Mouse (Mus musculus) gastrocnemius, postnatal 25 days (tissue): ENCODE results near the gene Slk. TPM values are rescaled to one million over a fixed set of nuclear protein-coding genes. Genes with fewer than 3 reads are reported as not detected.
"Not testable (repeated sequence)": the region's sequence is repeated elsewhere in the genome, so short reads cannot be mapped to it uniquely, and the experiment has no call there.

Experiments
- DNase-seq: peaks from one replicate; pipeline ENCODE4 v3.0.0; 2022
- total RNA-seq, 2 experiments: library from RNA; stranded (reverse); gene quantifications; 1 replicate in 1 of 2; 2 replicates in 1 of 2; pipeline ENCODE4 v1.2.3; 2021

Slk gene
- total RNA-seq, 2 experiments from 2014 or later, result 25.0 to 27.9 TPM

- no peak for DNase-seq
Measured at GRCm38 (mm10) chr19:47570042-47570441, 9.4 kb upstream of the Slk start.

DNA sequence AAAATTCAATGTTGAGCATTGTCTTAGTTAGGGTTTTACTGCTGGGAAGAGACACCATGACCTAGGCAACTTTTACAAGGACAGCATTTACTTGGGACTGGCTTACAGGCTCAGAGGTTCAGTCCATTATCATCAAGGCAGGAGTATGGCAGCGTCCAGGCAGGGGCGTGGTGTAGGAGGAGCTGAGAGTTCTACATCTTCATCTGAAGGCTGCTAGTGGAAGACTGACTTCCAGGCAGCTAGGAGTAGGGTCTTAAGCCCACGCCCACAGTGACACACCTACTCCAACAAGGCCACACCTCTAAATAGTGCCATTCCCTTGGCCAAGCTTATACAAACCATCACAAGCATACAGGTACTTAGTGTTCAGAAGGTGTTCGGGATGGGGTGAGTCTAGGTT lies 7.5 kb upstream of the Slk start:
- not testable (repeated sequence) for DNase-seq

DNA sequence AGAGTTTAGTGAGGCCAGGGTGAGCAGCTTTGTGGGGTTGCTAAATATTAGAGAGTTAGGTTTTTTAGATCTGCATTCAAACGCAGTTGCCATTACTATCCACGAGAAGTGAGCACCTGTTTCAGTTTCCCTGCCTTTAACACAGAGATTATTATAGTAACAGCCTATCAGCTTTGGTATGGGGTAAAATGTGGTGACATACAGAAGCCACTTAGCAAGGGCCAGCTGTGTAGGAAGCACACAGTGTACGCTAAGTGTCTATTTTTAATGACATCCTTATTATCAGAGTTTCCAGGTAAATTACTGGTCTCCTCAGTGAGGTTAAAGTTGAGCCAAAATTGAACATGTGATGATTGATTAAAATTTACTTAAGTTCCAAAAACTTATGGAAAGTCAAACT lies 5.8 kb upstream of the Slk start:
- no peak for DNase-seq

DNA sequence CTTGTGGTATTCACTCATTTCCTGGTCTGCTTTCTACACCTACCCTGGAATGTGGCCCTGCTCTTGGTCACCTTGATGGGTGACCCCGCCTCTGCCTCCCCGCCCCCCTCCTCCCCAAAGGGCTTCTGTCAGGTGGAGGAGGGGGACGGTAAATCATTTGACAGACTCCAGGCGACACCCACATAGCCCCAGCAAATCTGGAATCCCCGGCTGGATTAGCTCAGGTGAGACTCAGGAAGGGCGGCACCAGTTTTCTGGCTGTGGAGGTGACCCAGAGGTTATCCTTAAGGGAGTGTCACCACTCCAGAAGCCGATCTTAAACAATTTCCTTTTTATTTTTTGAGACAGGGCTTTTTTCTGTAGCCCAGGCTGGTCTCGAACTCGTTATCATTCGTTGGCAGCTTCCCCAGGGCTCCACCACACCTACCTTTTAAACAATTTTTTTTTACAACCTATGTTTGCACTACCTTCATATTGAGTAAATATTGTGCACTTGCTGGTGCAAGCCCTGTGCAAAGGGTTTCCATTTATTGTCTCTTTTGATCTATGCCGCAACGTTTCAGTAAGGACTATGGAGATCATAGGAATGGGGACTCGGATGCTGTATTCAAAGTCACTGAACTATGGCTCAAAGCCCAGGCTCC lies 775 bp upstream of the Slk start:
- no peak for DNase-seq

DNA sequence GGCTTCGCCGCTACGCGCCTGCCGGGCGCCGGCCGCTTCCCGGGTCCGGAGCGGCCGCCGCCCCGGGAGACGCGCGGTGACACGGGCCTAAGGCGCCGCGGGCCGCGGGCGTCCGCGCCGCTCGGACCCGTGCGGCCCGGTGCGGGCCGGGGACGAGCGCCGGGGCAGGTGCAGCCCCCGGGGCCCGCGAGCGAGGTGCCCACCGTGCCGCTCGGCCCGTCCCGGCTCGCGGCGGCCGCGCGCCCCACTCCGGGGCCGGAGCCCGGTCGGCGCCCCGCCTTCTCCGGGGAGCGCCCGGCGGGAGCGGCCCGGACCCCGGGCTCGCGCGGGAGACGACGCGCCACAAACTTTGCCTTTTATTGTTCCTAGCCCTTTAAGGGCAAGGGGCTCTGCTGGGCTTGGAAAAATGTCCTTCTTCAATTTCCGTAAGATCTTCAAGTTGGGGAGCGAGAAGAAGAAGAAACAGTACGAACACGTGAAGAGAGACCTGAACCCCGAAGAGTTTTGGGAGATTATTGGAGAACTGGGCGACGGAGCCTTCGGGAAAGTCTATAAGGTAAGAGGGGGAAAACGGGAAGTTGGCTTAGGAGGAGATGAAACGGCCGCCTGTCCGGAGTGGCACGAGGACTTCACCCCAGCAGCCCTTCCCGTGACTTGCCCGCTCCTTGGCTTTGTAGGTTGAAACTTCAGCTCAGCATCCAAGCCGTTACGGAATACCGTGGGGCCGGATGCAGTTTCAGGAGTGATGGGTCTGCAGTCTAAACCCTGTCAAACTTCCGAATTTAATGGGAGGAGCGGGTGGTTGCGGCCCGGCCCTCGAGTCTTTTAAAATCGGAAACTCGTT lies 532 bp downstream of the Slk start:
- peak; percentile 18 for DNase-seq

DNA sequence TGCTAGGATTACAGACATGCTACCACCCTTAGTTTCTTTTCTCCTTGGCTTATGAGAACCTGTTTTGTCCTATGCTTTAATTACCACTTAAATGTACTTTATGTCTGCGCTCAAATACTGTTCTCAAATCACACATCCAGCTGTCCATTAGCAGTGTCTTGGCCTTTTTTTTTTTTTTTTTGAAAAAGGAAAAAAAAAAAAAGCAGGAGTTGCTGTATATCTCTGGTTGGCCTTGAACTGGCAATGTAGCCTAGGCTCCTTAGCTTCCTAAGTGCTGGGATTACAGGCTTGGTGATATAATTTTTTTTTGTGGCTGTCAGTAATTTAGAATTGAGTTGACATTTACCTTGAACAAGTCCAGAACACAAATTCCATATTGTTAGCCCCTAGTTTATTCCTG lies 6.3 kb downstream of the Slk start:
- DNase-seq, result no peak

DNA sequence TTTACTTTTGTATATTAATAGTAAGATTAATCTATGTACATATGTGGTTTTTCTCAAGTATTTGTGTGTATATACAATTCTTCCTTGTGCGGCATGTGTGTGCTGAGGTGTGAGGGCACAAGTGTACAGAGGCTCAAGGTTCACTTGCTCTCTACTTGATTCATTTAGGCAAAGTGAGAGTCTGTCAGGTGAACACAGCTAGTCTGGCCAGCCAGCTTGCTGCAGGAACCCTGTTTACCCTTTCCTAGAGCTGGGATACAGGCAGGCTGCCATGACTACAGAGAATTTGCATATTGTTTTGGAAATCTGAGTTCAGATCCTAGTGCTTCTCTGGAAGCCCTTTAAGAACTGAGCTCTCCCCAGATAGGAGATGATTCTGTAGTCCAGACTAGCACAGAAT lies 7.5 kb downstream of the Slk start:
- DNase-seq, result no peak

DNA sequence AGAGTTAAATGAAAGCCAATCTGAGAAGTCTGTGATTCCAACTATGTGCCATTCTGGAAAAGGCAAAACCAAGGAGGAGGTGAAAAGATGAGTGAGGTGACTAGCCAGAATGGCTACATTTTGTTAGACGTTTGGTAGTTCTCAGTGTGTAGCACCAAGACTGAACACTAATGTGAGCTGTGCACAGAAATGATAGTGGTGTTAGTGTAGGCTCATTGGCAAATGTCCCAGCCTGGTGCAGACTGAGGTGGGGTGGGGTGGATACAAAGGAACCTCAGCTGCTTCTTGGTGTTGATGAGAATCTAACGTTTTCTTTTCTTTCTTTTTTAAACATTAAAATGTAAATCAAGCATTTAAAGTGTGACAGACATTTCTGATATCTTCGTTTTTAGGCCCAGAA lies 29.0 kb downstream of the Slk start:
- DNase-seq, result no peak

GRCm38 (mm10) chr19:47613442-47613841 lies 34.0 kb downstream of the Slk start:
- no peak for DNase-seq

DNA sequence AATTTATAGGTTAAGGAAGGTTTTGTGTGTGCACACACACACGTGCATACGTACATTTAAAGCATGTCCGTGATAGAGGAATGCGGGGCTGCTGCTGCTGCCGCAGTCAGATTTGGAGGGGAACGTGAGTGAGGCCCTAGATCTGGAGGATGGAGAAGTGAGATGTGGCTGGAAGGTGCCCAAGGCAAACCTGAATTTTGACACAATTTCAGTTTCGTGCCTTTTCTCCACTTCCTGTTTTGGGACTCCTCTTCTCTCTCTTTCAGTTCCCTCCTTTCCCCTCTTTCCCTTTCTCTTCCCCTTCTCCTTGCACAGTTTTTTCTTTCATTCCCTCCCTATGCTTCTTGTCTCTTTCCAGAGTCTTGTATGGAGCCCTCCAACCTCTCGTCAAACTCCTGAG lies 42.0 kb downstream of the Slk start:
- no peak for DNase-seq

DNA sequence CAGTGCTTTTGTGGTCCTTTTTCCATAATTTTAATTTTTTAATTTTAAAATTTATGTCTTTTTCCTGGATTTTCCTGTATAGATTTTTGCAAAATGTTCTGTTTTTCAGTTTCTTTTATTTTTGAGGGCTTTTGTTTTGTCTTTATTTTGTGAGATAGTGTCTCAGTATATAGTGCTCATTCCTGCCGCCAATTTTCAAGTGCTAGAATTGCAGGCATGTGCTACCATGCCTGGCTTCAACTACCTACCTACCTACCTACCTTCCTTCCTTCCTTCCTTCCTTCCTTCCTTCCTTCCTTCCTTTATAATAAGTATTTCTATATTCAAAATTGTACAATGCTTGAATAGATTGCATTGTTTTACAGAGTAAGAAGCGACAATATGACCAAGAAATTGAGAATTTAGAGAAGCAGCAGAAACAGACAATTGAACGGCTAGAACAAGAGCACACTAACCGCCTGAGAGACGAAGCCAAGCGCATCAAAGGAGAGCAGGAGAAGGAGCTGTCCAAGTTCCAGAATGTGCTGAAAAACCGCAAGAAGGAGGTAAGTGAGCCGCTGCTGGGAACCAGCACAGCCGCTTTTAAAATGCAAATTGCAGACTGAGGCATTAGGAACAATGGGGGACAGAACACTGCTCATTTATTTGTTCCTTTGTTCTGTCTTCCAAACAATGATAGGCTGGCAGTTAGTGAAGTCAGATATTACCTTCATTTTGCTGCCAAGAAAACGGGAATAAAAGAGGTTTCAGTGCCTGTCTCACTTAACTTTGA lies 45.6 kb downstream of the Slk start:
- no peak for DNase-seq

- no peak for DNase-seq
Measured at GRCm38 (mm10) chr19:47627450-47627849, 48.0 kb downstream of the Slk start.

DNA sequence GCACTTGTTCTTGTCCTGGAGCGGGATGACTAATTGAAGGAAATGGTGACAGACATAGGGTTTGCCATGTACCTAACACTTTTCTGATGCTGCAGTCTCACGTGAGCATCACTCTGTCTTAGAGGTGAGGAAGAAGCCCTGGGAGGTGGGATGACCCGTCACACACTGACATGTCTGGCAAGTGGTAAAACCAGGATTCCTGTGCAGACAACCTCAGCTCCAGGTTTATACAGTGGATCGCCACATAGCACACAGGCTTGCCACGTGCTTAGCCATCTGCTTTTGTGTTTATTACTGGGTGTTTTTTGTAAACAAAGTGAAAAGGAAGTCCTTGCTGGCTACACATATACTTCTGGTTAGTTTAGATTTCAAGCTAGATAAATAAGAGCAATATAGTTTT lies 49.6 kb downstream of the Slk start:
- no peak for DNase-seq

GRCm38 (mm10) chr19:47630381-47630780 lies 50.9 kb downstream of the Slk start:
- DNase-seq, result no peak

DNA sequence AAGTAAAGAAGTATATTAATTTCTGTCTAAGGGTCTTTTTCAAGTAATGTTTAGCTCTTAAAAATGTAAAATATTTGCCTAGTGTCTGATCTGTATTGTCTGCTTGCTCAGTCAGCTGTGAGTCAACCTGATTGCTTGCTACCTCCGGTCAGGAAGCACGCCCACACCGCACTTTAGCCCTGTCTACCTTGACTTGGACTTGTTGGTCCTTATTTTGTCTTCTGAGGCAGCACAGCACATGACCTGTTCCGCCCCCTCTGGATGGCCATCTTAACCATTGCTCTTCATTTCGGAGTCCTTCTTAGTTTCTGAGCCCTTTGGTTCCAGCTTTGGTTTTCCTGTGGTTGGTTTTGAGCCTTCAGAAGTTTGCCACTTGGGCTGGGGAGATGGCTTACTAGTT lies 52.3 kb downstream of the Slk start:
- DNase-seq, result no peak

DNA sequence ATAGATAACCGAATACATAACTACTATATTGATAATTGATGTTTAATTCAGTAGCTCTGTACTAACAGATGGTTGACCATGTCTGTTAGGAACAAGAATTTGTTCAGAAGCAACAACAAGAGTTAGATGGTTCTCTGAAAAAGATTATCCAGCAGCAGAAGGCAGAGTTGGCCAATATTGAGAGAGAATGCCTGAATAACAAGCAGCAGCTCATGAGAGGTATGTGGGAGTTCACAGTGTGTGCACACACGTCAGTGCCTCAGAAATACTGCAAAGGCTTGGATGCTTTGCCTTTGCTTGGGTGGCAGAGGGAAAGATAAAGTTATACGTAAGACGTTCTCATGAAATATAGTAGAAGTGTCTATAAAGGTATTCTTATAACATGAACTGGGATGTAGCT lies 55.9 kb downstream of the Slk start:
- no peak for DNase-seq

GRCm38 (mm10) chr19:47643910-47644309 lies 64.4 kb downstream of the Slk start:
- no peak for DNase-seq

- no peak for DNase-seq
Measured at GRCm38 (mm10) chr19:47645583-47645982, 66.1 kb downstream of the Slk start.

DNA sequence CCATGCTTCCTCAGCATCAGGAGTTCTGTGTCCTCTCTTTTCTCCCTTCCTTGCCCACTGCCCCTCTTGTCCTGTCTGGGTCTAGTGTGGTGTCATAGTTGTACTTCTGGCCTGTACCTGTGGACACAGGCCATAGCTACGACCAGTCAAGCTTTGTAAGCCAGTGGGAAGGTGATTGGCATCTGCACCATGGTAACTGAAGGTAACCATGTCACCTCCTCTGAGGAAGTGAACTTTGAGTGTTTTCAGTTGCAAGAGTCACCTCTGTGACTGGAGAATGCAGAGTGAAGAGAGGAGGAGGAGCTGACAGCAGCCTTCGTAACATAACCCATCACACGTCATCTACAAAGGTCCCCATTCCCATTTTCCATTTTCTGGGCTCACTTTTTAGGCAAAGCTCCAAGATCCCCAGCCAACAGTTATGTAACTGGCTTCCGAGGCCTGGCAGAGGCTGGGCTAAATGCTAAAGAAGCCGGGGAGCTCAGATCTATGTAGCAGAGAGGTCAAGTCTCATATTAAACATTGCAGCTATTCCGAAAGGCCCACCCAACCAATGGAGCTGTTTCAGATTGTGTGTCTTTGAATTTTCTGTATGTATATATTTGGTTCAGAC lies 67.1 kb downstream of the Slk start:
- DNase-seq, result no peak

DNA sequence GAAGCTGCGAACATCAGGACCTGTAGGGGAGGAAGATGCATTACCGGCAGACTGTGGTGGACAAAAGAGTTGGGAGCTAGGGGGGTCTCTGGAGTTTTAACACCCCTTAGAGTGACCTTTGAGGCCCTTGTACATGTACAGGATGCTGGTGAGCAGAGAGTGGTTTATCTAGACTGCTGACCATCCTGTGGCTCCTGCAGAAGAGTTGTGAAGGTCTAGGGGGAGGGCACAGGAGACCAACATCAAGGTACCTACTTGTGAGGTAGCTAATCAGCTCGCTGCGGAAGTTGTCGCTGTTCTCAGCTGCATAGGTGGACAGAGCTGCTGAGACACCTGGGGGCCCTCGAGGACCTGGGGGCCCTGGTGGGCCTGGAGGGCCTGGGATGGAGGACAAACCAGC lies 69.6 kb downstream of the Slk start:
- DNase-seq, result no peak

DNA sequence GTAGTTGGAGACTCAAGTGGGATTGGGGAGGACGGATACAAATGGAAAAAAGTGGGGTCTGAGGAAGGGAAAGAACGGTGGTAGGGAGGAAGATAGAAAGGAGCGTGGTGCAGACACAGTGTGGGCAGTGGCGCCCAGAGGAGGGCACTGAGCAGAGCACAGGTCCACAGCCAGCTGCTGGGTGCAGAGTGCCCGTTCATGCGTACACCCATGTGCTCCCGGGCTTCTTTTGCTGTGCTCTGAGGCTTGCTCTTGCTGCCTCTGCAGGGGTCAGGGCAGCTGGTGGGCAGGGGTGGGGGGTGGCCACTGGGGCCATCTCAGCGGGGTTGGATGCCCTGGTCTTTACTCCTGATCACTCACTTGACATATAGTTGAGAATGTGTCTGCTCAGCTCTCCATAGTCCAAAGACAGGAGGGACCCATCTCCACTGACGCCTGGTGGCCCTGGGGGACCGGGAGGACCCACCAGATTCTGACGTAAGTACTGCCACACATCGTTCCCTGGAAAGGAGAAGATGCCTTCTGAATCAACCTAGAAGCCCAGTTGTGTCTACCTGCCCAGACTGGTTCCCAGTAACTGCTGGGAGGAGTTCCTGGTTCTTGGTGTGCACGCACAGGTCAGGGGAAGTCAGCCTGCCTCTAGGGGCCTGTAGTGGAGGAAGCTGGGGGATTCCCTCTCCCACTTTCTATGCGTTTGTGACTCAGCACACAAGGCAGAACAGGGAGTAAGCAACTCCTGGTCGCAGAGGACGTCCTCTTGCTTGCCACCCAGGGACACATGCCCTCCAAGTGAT lies 71.1 kb downstream of the Slk start:
- DNase-seq, result no peak

DNA sequence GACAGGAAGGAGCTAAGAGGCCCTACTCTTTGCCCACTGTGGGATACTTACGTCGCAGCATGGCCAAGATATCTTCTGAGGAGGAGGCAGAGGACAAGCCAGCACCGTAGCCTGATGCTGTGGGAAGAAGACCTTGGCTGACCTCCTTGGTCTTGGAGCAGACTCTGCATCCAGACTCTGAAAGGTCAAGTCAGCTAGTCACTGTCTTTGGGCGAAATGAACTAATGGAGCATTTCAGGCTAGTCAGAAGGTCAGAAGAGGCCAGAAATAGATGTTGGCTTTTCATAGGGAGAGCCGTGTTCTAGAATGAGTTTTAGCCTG lies 71.6 kb downstream of the Slk start:
- no peak for DNase-seq
